Mouse (Mus musculus) retina, postnatal 1 day (tissue): ENCODE measurements around the gene Prtg.

ENCODE experiments used
- DNase-seq: peaks from one replicate; pipeline ENCODE4 v3.0.0-alpha.2; 2012

The Prtg gene

GRCm38 (mm10) chr9:72810607-72811006, 3.9 kb downstream of the Prtg start:
- DNase-seq = no peak

GRCm38 (mm10) chr9:72812091-72812490, 5.4 kb downstream of the Prtg start:
- no peak for DNase-seq

DNA sequence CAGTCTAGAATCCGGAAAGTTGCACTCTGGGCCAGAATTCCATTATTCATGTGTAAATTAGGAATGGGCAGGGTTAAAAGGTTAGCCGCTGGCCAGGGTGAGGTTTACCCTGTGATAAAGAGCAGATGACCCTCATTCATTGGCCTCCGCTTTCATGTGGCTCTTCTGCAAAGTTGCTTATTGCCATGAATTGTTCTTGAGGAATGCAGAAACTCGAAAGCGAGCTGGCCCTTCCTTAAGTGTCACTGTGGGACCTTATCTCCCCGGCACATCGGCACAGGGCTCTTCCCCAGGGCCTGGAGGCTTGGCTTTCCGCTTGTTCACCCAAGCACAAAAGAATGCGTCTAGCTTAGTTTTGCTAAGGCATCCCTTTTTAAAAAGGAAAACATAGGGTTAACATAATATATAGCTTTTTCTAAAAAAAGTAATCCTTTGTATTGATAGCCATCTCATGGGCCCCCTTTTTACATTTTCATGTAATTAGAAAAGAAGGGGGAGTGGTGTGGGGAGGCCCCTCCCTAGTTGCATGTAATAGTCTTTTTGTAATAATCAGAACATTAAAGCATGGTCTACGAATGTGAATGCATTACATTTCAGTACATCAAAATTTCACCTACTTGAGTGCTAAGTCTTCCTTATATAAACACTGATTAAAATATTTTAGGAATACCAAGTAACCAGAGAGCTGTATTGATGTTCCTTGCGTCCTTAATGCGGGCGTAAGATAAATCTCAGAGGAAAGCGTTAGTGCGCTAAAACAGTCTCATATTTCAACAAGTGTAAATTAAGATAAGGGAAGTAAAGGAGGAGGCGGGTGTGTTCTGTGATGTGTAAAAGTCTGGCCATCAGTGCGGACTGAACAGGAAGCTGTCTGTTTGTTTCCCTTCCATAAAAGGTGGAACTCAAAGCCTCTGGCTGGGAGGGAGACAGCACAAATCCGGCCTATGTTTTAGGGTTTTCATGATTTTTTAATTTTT, 6.2 kb downstream of the Prtg start:
- DNase-seq = no peak

DNA sequence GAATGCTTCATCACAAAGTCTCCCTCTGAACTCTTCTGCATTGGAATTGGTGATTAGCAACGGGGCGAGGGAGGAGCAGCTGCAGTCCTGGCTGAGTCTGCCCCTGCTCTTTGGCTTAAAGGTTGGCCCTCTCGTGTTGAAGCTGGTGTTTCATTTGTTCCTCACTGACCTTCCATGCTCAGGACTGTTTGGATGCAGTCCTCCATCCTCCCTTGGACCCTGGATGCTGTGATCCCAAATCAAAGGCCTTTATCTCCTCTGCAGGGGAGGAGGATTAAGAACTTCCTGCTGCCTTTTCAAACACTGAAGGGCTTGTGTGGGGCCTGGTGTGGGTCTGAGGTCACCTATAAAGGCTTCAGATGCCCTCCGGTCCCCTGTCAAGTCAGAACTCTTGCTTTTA, 18.8 kb downstream of the Prtg start:
- no peak for DNase-seq

DNA sequence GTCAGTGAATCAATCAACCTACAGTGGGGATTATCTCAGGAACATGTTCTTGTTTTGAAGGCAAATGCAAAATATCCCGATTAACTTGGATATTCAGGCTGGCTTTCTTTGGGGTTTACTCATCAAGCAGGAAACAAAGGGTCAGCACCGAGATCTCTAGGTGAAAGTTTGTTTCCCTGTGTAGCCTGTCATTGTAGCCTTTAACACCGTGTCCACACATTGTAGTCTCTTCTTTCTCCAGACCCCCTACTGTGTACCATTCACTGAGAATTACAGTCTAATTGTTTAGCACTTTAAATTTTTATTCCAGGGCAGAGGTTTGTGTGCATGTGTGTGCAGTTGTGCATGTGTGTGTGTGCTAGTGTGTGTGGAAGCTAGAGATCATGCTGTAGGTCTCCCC, 19.3 kb downstream of the Prtg start:
- peak; percentile 25 for DNase-seq

- DNase-seq = no peak
Observed at GRCm38 (mm10) chr9:72828616-72829257, 22.1 kb downstream of the Prtg start.

DNA sequence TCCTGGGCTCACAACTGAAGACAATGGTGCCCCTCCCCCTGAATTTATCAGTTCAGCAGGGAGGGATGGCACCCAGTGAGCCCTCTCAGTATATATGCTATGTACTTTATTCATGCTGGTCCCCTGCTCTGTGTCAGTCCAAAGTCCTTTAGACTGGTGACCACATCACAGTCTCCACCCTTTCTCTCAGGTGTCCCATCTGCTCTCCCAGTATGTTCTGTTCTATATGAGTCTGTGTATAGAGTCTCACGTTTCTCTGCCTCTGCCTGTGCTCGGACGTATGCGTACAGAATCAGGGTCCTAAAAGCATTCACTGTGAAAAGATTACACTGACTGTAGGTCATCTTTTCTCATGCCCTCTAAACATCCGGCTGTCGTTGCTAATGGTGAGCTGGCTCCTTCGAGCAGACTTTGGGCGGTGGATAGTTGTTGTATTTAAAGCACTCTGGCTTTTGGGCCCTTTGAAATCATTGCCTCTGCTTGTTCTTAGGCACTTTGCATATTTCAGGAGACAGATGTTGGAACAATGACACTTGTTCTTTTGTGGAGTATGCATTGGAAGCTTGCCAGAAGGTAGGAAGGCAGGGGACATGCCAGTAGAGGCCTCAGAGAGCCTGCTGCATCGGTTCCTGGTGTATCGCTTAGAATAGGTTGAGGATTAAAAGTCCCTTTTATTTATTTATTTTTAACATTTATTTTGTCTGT, 27.5 kb downstream of the Prtg start:
- peak; percentile 60 for DNase-seq

DNA sequence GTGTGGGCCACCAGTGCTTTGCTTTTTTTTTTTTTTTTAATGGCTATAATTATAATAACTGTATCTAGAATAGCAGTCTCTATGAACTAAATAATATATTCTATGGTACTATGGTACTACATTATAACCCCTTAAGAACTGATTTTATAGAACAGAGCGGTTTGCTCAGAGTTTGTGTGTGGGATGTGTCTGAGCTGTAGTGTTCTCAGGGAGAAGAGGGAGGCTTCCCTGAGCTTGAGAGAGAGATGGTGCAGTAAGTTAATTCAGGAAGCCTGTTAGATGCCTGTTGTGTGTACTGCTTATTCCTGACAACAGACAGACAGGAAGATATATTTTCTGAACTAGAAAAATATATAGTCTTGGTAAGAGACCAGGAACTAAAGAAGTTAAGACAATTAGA, 28.3 kb downstream of the Prtg start:
- DNase-seq = no peak

DNA sequence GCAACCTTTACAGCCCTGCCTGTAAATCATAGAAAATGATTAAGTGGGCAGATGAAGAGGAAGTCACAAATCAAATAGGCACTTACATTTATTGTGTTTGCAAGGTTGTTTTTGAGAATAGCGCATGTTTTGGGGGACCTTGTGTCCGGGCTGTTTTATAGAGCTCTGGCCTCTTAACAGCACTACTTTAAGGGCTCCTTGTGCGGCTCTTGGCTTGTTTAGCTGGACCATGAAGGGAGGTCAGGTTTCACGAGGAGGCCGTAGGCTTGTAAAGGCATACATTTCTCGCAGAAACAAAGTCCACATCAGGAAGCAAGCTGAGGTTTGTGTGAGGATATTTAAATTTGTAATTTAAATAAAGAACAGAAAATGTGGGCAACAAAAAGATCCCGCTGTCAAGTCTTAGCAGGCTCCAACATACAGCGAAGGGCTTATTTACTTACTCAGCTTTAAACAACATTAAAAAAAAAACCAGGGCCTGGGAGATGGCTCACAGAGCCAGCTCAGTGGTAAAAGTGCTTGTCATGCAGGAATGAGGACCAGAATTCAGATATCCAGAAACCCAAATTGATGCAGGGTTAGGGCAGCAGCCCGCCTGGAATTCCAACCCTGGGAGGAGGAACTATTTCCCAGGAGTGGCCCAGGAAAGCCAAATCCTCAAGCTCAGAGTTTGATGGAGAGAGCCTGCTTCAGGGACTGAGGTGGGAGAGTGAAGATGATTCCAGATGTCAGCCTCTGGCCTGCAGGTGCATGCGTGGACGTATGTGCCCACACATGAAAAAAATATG, 30.2 kb downstream of the Prtg start:
- no peak for DNase-seq

DNA sequence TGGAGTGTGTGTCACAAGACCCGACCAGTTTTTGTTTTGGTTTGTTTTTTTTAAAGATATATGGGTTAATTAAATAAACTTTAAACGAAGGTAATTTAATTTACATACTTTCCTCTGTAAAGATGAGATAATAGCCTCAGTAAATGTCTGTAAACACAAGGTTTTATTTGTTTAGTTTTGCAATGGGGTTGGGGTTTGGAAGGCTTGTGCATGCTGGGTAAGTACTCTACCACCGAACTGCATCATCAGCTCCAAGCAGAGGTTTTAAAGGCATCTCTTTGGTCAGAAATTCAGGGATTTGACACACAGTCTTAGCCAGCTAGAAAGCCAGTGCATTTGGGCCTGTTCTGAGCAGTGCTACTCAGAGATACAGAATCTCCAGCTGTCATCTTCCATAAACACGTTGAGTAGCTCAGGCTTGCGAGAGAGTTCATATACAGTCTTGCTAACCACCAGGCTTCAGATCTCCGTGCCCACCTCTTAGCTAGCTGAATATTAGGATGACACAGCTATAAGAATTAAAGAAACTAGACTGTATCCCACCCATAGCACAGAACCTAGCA, 31.0 kb downstream of the Prtg start:
- DNase-seq = no peak

DNA sequence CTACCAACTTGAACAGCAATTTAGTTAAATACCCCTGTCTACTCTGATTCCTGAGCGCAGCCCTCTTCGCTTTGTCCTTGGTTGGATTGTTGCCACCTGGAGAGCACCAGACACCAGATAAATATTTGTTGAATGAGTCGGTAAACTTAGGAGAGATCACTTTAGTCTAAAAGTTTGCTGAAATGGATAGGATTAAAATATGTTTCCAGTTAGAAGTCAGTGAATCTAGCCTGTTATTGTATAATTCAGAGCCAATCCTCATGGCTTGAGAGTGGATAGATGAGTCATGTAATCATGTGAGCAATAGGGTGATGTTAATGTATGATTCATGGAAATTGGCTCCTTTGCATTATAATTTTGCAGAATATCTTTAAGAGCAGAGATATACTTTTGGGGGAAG, 31.6 kb downstream of the Prtg start:
- DNase-seq = no peak

GRCm38 (mm10) chr9:72839346-72839990, 32.8 kb downstream of the Prtg start:
- DNase-seq = no peak

DNA sequence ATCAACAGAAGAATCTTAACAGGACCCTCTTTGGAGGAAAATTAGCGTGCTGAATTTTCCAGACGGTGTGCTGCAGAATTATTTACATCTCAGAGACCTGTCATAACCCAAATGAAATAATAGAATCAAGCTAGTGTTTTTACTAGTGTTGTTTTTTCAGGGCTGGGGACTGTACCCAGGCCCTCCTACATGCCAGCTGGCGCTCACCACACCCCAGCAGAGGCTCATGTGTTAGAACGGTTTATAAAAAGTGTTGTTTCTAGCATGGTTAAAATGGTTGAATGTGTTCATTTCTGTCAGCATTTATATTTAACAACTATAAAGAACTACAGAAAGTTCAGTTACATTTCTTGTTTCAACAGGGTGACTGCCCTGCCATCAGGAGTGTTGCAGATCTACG, 37.8 kb downstream of the Prtg start:
- no peak for DNase-seq

DNA sequence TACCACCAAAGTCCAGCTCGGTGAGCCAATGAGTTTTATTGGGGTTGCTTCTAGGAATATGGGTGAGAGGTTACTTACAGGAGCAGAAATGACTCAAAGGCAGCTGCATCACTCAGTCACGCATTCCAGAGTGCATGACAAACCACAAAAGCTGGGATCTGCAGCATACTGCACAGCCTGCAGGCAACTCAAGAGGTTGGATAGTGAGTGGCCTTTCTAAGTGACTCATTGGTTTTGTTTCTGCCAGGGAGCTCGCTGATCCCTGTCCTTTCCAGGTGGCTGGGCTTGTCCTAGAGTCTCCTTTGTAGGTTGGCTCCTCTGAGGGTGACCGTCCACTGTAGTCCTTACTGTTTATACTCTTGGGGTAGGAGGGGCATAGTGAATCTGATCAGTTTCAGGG, 39.5 kb downstream of the Prtg start:
- DNase-seq = no peak

- DNase-seq = no peak
Observed at GRCm38 (mm10) chr9:72851541-72851940, 44.9 kb downstream of the Prtg start.

GRCm38 (mm10) chr9:72851979-72852378, 45.3 kb downstream of the Prtg start:
- DNase-seq = no peak

- peak; percentile 81 for DNase-seq
Observed at GRCm38 (mm10) chr9:72853681-72854190, 47.1 kb downstream of the Prtg start.

DNA sequence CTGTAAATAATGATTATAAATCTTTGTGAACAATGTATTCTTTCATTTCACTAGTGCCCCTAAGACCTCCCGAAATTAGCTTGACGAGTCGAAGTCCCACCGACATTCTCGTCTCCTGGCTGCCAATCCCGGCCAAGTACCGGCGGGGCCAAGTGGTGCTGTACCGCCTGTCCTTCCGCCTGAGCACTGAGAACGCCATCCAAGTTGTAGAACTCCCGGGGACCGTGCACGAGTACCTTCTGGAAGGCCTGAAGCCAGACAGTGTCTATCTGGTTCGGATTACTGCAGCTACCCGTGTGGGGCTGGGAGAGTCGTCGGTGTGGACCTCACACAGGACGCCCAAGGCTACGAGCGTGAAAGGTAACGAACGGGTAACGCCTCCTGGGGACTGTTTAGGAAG, 50.0 kb downstream of the Prtg start:
- no peak for DNase-seq

DNA sequence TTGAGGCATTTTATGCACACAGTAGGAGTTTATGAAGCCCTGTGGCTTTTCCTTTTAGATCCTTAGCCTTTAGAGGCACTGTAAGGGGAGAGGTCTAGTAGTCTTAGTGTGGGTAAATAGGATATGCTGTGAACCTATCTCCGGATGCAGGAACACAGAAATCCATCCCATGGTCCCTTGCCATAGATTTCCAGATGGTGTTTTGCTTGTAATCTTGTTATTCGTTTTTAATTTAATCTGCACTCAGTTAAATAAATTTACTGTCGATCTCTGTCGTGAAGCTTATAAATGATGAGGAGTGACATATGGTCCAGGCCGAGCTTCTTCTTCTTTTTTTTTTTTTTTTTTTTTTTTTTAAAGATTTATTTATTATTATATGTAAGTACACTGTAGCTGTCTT, 54.1 kb downstream of the Prtg start:
- DNase-seq = peak; percentile 22

DNA sequence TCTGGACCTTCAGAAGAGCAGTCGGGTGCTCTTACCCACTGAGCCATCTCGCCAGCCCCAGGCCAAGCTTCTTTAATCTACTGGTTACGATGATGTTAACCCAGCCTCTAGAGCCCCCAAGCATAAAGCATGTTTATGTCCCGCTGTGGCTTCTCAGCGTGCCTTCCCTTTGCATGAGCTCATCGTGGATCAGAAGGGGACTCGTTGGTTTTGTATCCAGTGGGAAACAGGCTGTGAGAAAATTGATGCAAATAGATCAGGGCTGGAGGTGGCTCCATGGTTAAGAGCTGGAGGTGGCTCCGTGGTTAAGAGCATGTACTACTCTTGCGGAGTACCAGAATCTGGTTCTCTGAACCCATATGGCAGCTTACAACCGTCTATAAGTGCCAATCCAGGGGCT, 54.6 kb downstream of the Prtg start:
- DNase-seq = peak; percentile 28

GRCm38 (mm10) chr9:72862186-72862585, 55.5 kb downstream of the Prtg start:
- DNase-seq = no peak

DNA sequence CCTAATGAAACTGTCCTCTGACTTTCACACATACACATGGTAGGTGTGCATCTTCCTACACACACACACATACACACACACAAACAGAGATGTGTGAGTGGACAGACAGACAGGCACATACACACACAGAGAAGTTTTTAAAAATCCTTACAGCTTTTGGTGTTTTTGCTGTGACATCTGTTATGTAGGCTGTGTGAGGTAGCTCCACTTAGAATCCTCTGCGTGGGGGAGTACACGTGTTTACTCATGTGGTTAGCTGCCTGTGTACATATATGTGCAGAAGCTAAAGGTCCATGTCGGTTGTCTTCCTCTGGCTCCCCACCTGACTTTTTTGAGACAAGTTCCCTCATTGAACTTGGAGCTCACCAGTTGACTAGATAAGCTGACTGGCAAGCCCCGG, 56.3 kb downstream of the Prtg start:
- no peak for DNase-seq
